In the genomic region with DNA sequence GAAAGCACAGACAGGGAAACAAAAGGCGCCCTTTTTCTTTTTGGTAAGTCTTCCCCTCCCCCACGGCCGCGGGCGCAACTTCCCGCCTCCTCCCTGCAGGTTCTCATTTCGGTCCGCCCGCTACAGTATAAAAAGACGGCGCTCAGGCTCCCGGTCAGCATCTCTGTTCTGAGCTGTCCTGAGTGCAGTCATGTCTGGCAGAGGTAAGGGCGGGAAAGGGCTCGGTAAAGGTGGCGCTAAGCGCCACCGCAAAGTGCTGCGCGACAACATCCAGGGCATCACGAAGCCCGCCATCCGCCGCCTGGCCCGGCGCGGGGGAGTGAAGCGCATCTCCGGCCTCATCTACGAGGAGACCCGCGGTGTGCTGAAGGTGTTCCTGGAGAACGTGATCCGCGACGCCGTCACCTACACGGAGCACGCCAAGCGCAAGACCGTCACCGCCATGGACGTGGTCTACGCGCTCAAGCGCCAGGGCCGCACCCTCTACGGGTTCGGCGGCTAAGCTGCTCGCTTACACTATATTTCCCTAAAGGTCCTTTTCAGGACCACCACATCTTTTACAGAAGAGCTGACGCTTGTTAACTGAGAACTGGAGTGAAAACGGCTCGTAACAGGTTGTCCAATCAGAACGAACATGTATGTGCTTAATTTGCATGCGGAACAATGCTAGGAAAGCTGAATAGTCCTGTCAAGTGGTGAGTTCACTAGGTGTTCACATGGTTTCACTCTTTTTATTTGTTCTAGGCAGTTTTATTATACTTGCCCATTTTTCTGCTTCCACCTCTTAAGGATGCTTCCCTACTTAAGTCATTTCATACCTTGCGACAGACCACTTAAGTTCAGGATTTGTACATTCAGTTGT, we compare ENCODE assay signal across 8 mouse cellular contexts. TPM values are rescaled to one million over a fixed set of nuclear protein-coding genes. Genes with fewer than 3 reads are reported as not detected.
DNase-seq lines count a peak whose midpoint lies in the region; ATAC-seq lines count a peak whose summit lies in the region.
"Not testable (repeated sequence)": the region's sequence is repeated elsewhere in the genome, so short reads cannot be mapped to it uniquely, and the experiment has no call there.

TSS of gene Hist1h4j (plus strand) at position 159 of the 862 bp plus-strand sequence.

- not testable (repeated sequence) for H3K9me3 ChIP-seq in embryonic facial prominence, embryonic 12.5 days; limb, embryonic 15.5 days; midbrain, embryonic 16.5 days (replicated peaks; ENCODE audit: control insufficient read depth, low read length, poor library complexity, severe bottlenecking)

- H3K4me3 ChIP-seq in embryonic facial prominence, embryonic 12.5 days = peak within 1 kb of the TSS; percentile 55
- peak within 1 kb of the TSS; percentile 45 for H3K4me3 ChIP-seq in limb, embryonic 15.5 days
- H3K4me3 ChIP-seq in midbrain, embryonic 16.5 days (ENCODE audit: low read depth, low read length) = peak within 1 kb of the TSS; percentile 54

- WGBS in embryonic facial prominence, embryonic 12.5 days = under 1% methylated on average over 44 of the region's 56 CpGs
- WGBS in limb, embryonic 15.5 days = under 1% methylated on average over 39 of the region's 56 CpGs
- under 1% methylated on average over 40 of the region's 56 CpGs for WGBS in midbrain, embryonic 16.5 days

- peak; percentile 97 for DNase-seq in 3134 (ENCODE audit: extremely low read depth, insufficient read length, low spot score)
- DNase-seq in adrenal gland, postnatal 36 days = peak; percentile 70 to 79
- DNase-seq in heart, adult 9 months (ENCODE audit: low spot score in 2 of 2) = peak; percentile 39 to 61
- DNase-seq in kidney, adult 9 months = peak; percentile 45
- DNase-seq in spleen, postnatal 10 days (ENCODE audit: low spot score in 2 of 2) = peak; percentile 76 to 89

- peak within 1 kb of the TSS; percentile 63 for H3K4me2 ChIP-seq in embryonic facial prominence, embryonic 12.5 days (replicated peaks)
- H3K4me2 ChIP-seq in limb, embryonic 15.5 days = peak within 1 kb of the TSS; percentile 67
- peak within 1 kb of the TSS; percentile 85 for H3K4me2 ChIP-seq in midbrain, embryonic 16.5 days (ENCODE audit: low read length)

- peak within 1 kb of the TSS; percentile 98 for H3K27ac ChIP-seq in embryonic facial prominence, embryonic 12.5 days
- peak within 1 kb of the TSS; percentile 96 for H3K27ac ChIP-seq in limb, embryonic 15.5 days
- peak within 1 kb of the TSS; percentile 95 for H3K27ac ChIP-seq in midbrain, embryonic 16.5 days (ENCODE audit: low read length)

- ATAC-seq in embryonic facial prominence, embryonic 12.5 days (ENCODE audit: insufficient number of reproducible peaks, insufficient read depth, low FRiP score, low TSS enrichment) = peak; percentile 90
- peak; percentile 87 for ATAC-seq in limb, embryonic 15.5 days (ENCODE audit: insufficient number of reproducible peaks, low FRiP score, low TSS enrichment, low read depth)
- peak; percentile 93 for ATAC-seq in midbrain, embryonic 16.5 days

- H3K27me3 ChIP-seq in embryonic facial prominence, embryonic 12.5 days; limb, embryonic 15.5 days; midbrain, embryonic 16.5 days (ENCODE audit: control insufficient read depth, insufficient read depth, low read depth, low read length): not testable (repeated sequence)

- peak within 1 kb of the TSS; percentile 62 for H3K9ac ChIP-seq in embryonic facial prominence, embryonic 12.5 days
- H3K9ac ChIP-seq in limb, embryonic 15.5 days = peak within 1 kb of the TSS; percentile 33; the same call in 1 of the 2 replicates
- H3K9ac ChIP-seq in midbrain, embryonic 16.5 days (ENCODE audit: low read depth, low read length) = peak within 1 kb of the TSS; percentile 63

- H3K4me1 ChIP-seq in embryonic facial prominence, embryonic 12.5 days = peaks cover 12% of the 10 kb centered on the region
- H3K4me1 ChIP-seq in limb, embryonic 15.5 days = not testable (repeated sequence)
- H3K4me1 ChIP-seq in midbrain, embryonic 16.5 days (ENCODE audit: control insufficient read depth, insufficient read depth, low read length) = peaks cover 11% of the 10 kb centered on the region

- not testable (repeated sequence) for H3K36me3 ChIP-seq in embryonic facial prominence, embryonic 12.5 days; limb, embryonic 15.5 days; midbrain, embryonic 16.5 days (ENCODE audit: control insufficient read depth, insufficient read depth, low read length)

RNA-seq across cellular contexts. Expression of gene Hist1h4j, which starts in this region (rescaled TPM):
- total RNA-seq in adrenal gland, postnatal 36 days (2021) = 10 to 100 TPM; 11.8 to 14.2 TPM
- polyA plus RNA-seq in embryonic facial prominence, embryonic 12.5 days (2016; fragmentation: Nextera tagmentation; extraction: Ambion mirVana) = 1.6 and 1.9 TPM in 2 replicates
- 1.1 and 1.2 TPM in 2 replicates for polyA plus RNA-seq in limb, embryonic 15.5 days (2015; fragmentation: Nextera tagmentation; extraction: Ambion mirVana)
- 0.40 and 0.80 TPM in 2 replicates for polyA plus RNA-seq in midbrain, embryonic 16.5 days (2015; fragmentation: Nextera tagmentation; extraction: Ambion mirVana)

Comparison
In these comparisons a context has a peak if more than half of its experiments do, and no peak if none do; other contexts are left out.
1. Peak in every context shown above with its lines: DNase-seq, ATAC-seq, H3K4me3 ChIP-seq and H3K27ac ChIP-seq.
2. Peak in ATAC-seq, H3K4me3 ChIP-seq, H3K27ac ChIP-seq, H3K9ac ChIP-seq and H3K4me2 ChIP-seq in midbrain, embryonic 16.5 days; RNA of the gene not detected or under 1 TPM.
3. DNase-seq: peak in every context shown above with its lines; median percentile 97 in 3134; 82 in spleen, postnatal 10 days; 74 in adrenal gland, postnatal 36 days; 50 in heart, adult 9 months; 45 in kidney, adult 9 months.